Mouse (Mus musculus): ENCODE measurements around the gene Pramef25. TPM values are rescaled to one million over a fixed set of nuclear protein-coding genes. Genes with fewer than 3 reads are reported as not detected.
"Not testable (repeated sequence)": the region's sequence is repeated elsewhere in the genome, so short reads cannot be mapped to it uniquely, and the experiment has no call there.

Gene Pramef25
- not detected for polyA plus RNA-seq (2017; shearing (Covaris generic))

- ATAC-seq: not testable (repeated sequence)
Measured at GRCm38 (mm10) chr4:143950916-143951315, at the start of gene Pramef25. Gene Pramef25, minus strand, starts transcription at chr4:143951016.

GRCm38 (mm10) chr4:143994269-143994668 lies 43.5 kb upstream of the Pramef25 start, which contains the start of gene Pramef17:
Gene Pramef17, minus strand, starts transcription at chr4:143994369.
- ATAC-seq: not testable (repeated sequence)

GRCm38 (mm10) chr4:143988126-143988525 lies 37.3 kb upstream of the Pramef25 start:
- ATAC-seq: not testable (repeated sequence)

GRCm38 (mm10) chr4:143987475-143987941 lies 36.7 kb upstream of the Pramef25 start:
- ATAC-seq: not testable (repeated sequence)

GRCm38 (mm10) chr4:143985733-143986132 lies 34.9 kb upstream of the Pramef25 start:
- not testable (repeated sequence) for ATAC-seq

- ATAC-seq: not testable (repeated sequence)
Measured at GRCm38 (mm10) chr4:143985165-143985564, 34.3 kb upstream of the Pramef25 start.

- not testable (repeated sequence) for ATAC-seq
Measured at GRCm38 (mm10) chr4:143983446-143983845, 32.6 kb upstream of the Pramef25 start.

- ATAC-seq: not testable (repeated sequence)
Measured at GRCm38 (mm10) chr4:143966850-143967249, 16.0 kb upstream of the Pramef25 start, which contains the start of gene Gm13101. Gene Gm13101, minus strand, starts transcription at chr4:143966950.

- ATAC-seq: not testable (repeated sequence)
Measured at GRCm38 (mm10) chr4:143900280-143900679, 50.5 kb downstream of the Pramef25 start, which contains the start of gene Pramef6. Gene Pramef6, minus strand, starts transcription at chr4:143900380.

Other genes starting within 250 kb of the Pramef25 start
- under 1 TPM in 1 of 2 experiments, not detected in 1; 0.30 TPM for gene Gm13089, start 248.3 kb downstream of the Pramef25 start, polyA plus RNA-seq (2017; shearing (Covaris generic))
- gene Gm13078, start 231.6 kb downstream of the Pramef25 start, polyA plus RNA-seq (2017; shearing (Covaris generic)): under 1 TPM in 1 of 2 experiments, not detected in 1; 0.16 TPM
- not detected for gene Gm13023, start 161.7 kb downstream of the Pramef25 start, polyA plus RNA-seq (2017; shearing (Covaris generic))
- not detected for gene Gm13084, start 134.9 kb downstream of the Pramef25 start, polyA plus RNA-seq (2017; shearing (Covaris generic))
- not detected for gene Gm13103, start 104.5 kb downstream of the Pramef25 start, polyA plus RNA-seq (2017; shearing (Covaris generic))
- not detected for gene Pramef6, start 50.6 kb downstream of the Pramef25 start, polyA plus RNA-seq (2017; shearing (Covaris generic))
- gene Gm13101, start 15.9 kb upstream of the Pramef25 start, polyA plus RNA-seq (2017; shearing (Covaris generic)): not detected
- gene Pramef17, start 43.4 kb upstream of the Pramef25 start, polyA plus RNA-seq (2017; shearing (Covaris generic)): not detected
- under 1 TPM in 1 of 2 experiments, not detected in 1; 0.24 TPM for gene Pramel4, start 108.1 kb upstream of the Pramef25 start, polyA plus RNA-seq (2017; shearing (Covaris generic))
- gene Gm13102, start 155.5 kb upstream of the Pramef25 start, polyA plus RNA-seq (2017; shearing (Covaris generic)): not detected
- not detected for gene Oog3, start 211.6 kb upstream of the Pramef25 start, polyA plus RNA-seq (2017; shearing (Covaris generic))
- gene Oog2, start 239.7 kb upstream of the Pramef25 start, polyA plus RNA-seq (2017; shearing (Covaris generic)): not detected